Mouse (Mus musculus) heart, embryonic 14.5 days (tissue): ENCODE data around the gene Tdrkh. TPM values are rescaled to one million over a fixed set of nuclear protein-coding genes. Genes with fewer than 3 reads are reported as not detected.

Source experiments
- ATAC-seq: fragments of 200-750 bp; cut with Nextera tagmentation; 2 replicates; pipeline ENCODE4 v1.8.0; 2017; ENCODE audit warnings: low read depth, moderate TSS enrichment; ENCODE audit not compliant: insufficient number of reproducible peaks, insufficient read depth, low FRiP score
- H3K27ac ChIP-seq, 2 experiments: fragments of 200-500 bp in 1 of 2; fragments of 300-500 bp in 1 of 2; sonication (generic) in 1 of 2; replicated peaks in 1 of 2; 2 replicates each; pipeline ENCODE4 v1.5.1; 2012 to 2014; ENCODE audit warnings: low read depth in 2 of 2, low read length in 2 of 2, control low read depth in 1 of 2, mild to moderate bottlenecking in 1 of 2, mixed read lengths in 1 of 2; ENCODE audit not compliant: control insufficient read depth in 1 of 2, insufficient read depth in 1 of 2
- H3K27me3 ChIP-seq: fragments of 300-500 bp; sonication (generic); 2 replicates; pipeline ENCODE4 v1.6.1; 2014; ENCODE audit warnings: mild to moderate bottlenecking, low read length, control low read depth; ENCODE audit not compliant: control insufficient read depth, insufficient read depth
- H3K36me3 ChIP-seq: fragments of 300-500 bp; sonication (generic); 2 replicates; pipeline ENCODE4 v1.6.1; 2014; ENCODE audit warnings: mild to moderate bottlenecking, control low read depth, low read length, mixed read lengths; ENCODE audit not compliant: control insufficient read depth, insufficient read depth
- H3K4me1 ChIP-seq, 2 experiments: fragments of 200-500 bp in 1 of 2; fragments of 300-500 bp in 1 of 2; sonication (generic) in 1 of 2; 2 replicates each; pipeline ENCODE4 v1.6.1; 2012 to 2014; ENCODE audit warnings: low read length in 2 of 2, control low read depth in 1 of 2, mixed read lengths in 1 of 2; ENCODE audit not compliant: control insufficient read depth in 2 of 2, insufficient read depth in 2 of 2
- H3K4me2 ChIP-seq: fragments of 300-500 bp; sonication (generic); 2 replicates; pipeline ENCODE4 v1.6.1; 2014; ENCODE audit warnings: mild to moderate bottlenecking, low read length
- H3K4me3 ChIP-seq, 2 experiments: fragments of 200-500 bp in 1 of 2; fragments of 300-500 bp in 1 of 2; sonication (generic) in 1 of 2; 2 replicates each; pipeline ENCODE4 v1.5.1; 2012 to 2014; ENCODE audit warnings: low read length in 2 of 2, mild to moderate bottlenecking in 2 of 2, control low read depth in 1 of 2, low read depth in 1 of 2, moderate library complexity in 1 of 2; ENCODE audit not compliant: control insufficient read depth in 1 of 2, insufficient read depth in 1 of 2
- H3K9ac ChIP-seq: fragments of 300-500 bp; sonication (generic); 2 replicates; pipeline ENCODE4 v1.6.1; 2014; ENCODE audit warnings: mild to moderate bottlenecking, low read length
- H3K9me3 ChIP-seq: fragments of 300-500 bp; sonication (generic); 2 replicates; pipeline ENCODE4 v1.6.1; 2016; ENCODE audit warnings: low read length, control low read depth; ENCODE audit not compliant: control insufficient read depth
- WGBS: fragments of 180-500 bp; shearing (Covaris S2); extraction: QIAGEN DNeasy Blood & Tissue Kit; methylation state at CpG from one replicate; pipeline ENCODE4 v1.1.7; 2014; 5-methylcytosine and 5-hydroxymethylcytosine counted together
- polyA plus RNA-seq: library from polyadenylated mRNA; unstranded; fragments of >200 nt; fragmentation: Nextera tagmentation; extraction: Ambion mirVana; gene quantifications from 2 replicates; pipeline ENCODE4 v1.2.1, GENCODE M21; 2014

Tdrkh gene
- polyA plus RNA-seq, 1 experiment from 2014 or later: 8.8 TPM

- H3K4me2 ChIP-seq: no peak overlapping the region
- no peak overlapping the region for H3K4me3 ChIP-seq
- H3K27me3 ChIP-seq: peaks cover 3% of the 10 kb centered on the region; the same call in 1 of the 2 replicates
- peaks cover 11 to 21% of the 10 kb centered on the region in 2 experiments; a peak in 3 of 4 replicates for H3K4me1 ChIP-seq
- no peak for ATAC-seq
- H3K9me3 ChIP-seq: no peaks in the 10 kb centered on the region
- no peaks in the 10 kb centered on the region for H3K36me3 ChIP-seq
- 38% methylated on average over 5 of the region's 5 CpGs for WGBS
- H3K9ac ChIP-seq: no peak overlapping the region
- no peak overlapping the region for H3K27ac ChIP-seq
Observed at GRCm38 (mm10) chr3:94375861-94376260, 37.2 kb upstream of the Tdrkh start.

GRCm38 (mm10) chr3:94377028-94377923 lies 35.8 kb upstream of the Tdrkh start:
- Histone ChIP-seq H3K27me3 (peaks cover 3% of the 10 kb centered on the region; the same call in 1 of the 2 replicates), H3K4me1 (peaks cover 8 to 11% of the 10 kb centered on the region in 2 experiments; a peak in 3 of 4 replicates), H3K9ac (no peak overlapping the region)

GRCm38 (mm10) chr3:94379831-94380510 lies 33.1 kb upstream of the Tdrkh start:
- Histone ChIP-seq H3K4me2 (no peak overlapping the region), H3K27ac (no peak overlapping the region), H3K27me3 (peaks cover 3% of the 10 kb centered on the region; the same call in 1 of the 2 replicates), H3K36me3 (no peaks in the 10 kb centered on the region), H3K9me3 (no peaks in the 10 kb centered on the region), H3K9ac (no peak overlapping the region), H3K4me1 (no peaks in the 10 kb centered on the region; a peak in 1 of 4 replicates), H3K4me3 (no peak overlapping the region)
- no peak for ATAC-seq
- 16% methylated on average over 9 of the region's 9 CpGs for WGBS

More at GRCm38 (mm10) chr3:94377028-94377923, 35.8 kb upstream of the Tdrkh start:
- Histone ChIP-seq H3K27ac (no peak overlapping the region), H3K9me3 (no peaks in the 10 kb centered on the region), H3K4me2 (no peak overlapping the region), H3K4me3 (no peak overlapping the region), H3K36me3 (no peaks in the 10 kb centered on the region)
- WGBS: 11% methylated on average over 13 of the region's 13 CpGs
- no peak for ATAC-seq

GRCm38 (mm10) chr3:94382308-94382707 lies 30.8 kb upstream of the Tdrkh start:
- 57% methylated on average over 5 of the region's 5 CpGs for WGBS
- H3K27me3 ChIP-seq: no peaks in the 10 kb centered on the region
- no peak overlapping the region for H3K4me2 ChIP-seq
- no peaks in the 10 kb centered on the region; a peak in 1 of 4 replicates for H3K4me1 ChIP-seq
- H3K4me3 ChIP-seq: no peak overlapping the region
- H3K9ac ChIP-seq: no peak overlapping the region
- H3K9me3 ChIP-seq: no peaks in the 10 kb centered on the region
- no peak for ATAC-seq
- H3K27ac ChIP-seq: no peak overlapping the region
- H3K36me3 ChIP-seq: no peaks in the 10 kb centered on the region

- ATAC-seq: no peak
- no peaks in the 10 kb centered on the region for H3K36me3 ChIP-seq
- no peak overlapping the region for H3K4me2 ChIP-seq
- H3K4me3 ChIP-seq: no peak overlapping the region
- no peaks in the 10 kb centered on the region for H3K27me3 ChIP-seq
- 55% methylated on average over 3 of the region's 3 CpGs for WGBS
- no peaks in the 10 kb centered on the region for H3K9me3 ChIP-seq
- no peak overlapping the region for H3K9ac ChIP-seq
- H3K27ac ChIP-seq: no peak overlapping the region
- no peaks in the 10 kb centered on the region; a peak in 1 of 4 replicates for H3K4me1 ChIP-seq
Observed at GRCm38 (mm10) chr3:94383476-94383875, 29.6 kb upstream of the Tdrkh start.

- no peak overlapping the region for H3K4me3 ChIP-seq
- H3K4me1 ChIP-seq: no peaks in the 10 kb centered on the region
- ATAC-seq: no peak
- no peak overlapping the region for H3K9ac ChIP-seq
- no peaks in the 10 kb centered on the region for H3K36me3 ChIP-seq
- 61% methylated on average over 4 of the region's 4 CpGs for WGBS
- no peaks in the 10 kb centered on the region for H3K9me3 ChIP-seq
- H3K27me3 ChIP-seq: no peaks in the 10 kb centered on the region
- H3K27ac ChIP-seq: no peak overlapping the region
- no peak overlapping the region for H3K4me2 ChIP-seq
Observed at GRCm38 (mm10) chr3:94386671-94387070, 26.4 kb upstream of the Tdrkh start.

- no peak for ATAC-seq
- H3K4me2 ChIP-seq: no peak overlapping the region
- H3K36me3 ChIP-seq: no peaks in the 10 kb centered on the region
- H3K9ac ChIP-seq: no peak overlapping the region
- no peaks in the 10 kb centered on the region for H3K4me1 ChIP-seq
- no peak overlapping the region for H3K27ac ChIP-seq
- WGBS: 82% methylated on average over 10 of the region's 10 CpGs
- no peak overlapping the region for H3K4me3 ChIP-seq
- no peaks in the 10 kb centered on the region for H3K9me3 ChIP-seq
- no peaks in the 10 kb centered on the region for H3K27me3 ChIP-seq
Observed at GRCm38 (mm10) chr3:94387391-94387790, 25.7 kb upstream of the Tdrkh start.
